Mouse (Mus musculus) lung, postnatal 4 days (tissue): ENCODE data around the gene Gramd2.
A peak's percentile ranks its signal among the peaks of the same experiment; 100 is the strongest.
"Not testable (repeated sequence)": the region's sequence is repeated elsewhere in the genome, so short reads cannot be mapped to it uniquely, and the experiment has no call there.

Source experiments
- DNase-seq, 2 experiments: peaks; one replicate each; pipeline ENCODE4 v3.0.0; 2021

Gramd2 gene

GRCm38 (mm10) chr9:59723791-59724442 is 44.0 kb downstream of the Gramd2 start:
- DNase-seq: peak; percentile 67 to 83

DNA sequence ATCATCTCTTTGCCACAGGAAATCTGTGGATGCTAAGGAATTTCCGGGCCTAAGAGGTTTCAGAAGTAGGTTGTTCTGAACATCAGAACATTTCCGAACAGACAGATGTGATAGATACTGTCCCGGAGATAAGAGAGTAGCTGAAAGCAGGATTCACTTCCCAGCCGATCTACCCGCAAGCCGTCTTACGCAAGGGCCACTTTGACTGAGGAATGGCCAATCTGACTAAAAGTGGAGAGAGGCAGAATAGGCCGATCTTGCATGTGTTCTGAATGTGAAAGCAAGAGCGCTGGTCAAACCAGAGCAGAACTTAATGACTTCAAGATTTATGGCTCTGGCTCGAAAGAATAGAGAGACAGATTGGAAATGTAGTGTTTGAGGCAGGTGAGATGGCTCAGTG is 45.6 kb downstream of the Gramd2 start:
- DNase-seq: peak in 1 of 2 experiments; percentile 22

DNA sequence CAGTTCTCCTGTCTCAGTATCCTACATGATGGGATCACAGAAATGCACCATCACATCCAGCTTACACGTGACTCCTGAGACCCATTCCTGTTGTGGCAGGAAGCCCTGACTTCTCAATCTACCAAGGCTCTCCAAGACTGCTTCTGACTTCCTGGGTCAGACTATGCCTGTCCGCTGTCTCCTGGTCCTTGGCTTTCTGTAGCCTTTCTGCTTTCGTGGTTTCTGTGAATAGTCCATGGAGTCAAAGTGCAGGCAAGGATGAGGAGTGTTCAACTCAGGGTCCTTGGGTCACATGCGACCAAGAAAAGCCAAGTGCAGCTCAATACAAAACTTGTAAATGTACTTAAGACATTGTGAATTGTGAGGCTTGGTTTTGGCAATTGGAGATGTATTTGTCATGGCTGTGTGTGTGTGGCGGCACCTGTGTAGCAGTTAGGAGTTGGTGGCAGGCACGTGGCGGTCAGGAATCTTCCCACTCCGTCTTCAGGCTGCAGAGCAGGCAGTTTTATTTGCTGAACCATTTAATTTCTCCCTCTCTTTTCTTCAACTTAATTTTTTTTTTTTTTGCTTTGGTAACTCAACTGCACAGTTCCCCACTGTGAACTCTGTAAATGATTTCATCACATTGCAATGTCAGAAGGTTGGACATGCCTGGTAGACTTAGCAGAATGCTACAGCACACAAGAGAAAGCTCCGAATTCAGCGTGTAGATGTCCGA is 47.8 kb downstream of the Gramd2 start:
- no peak for DNase-seq

DNA sequence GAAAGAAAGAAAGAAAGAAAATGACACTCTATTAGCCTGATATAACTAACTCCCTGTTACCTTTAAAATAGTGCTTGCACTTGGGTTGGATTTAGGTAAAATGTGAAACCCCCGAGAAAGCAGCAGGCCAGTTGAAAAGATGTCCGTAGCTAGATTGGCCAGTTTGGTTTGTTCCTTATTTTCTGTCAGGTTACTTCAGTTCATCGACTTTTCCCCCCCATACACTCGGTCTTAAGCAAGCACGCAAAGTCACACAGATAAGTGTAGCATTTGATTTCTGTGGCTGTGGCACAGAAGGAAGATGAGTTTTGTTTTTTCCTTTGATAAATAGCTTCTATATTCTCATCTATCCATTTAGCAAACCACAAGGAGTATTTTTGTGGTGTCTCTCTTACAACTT is 51.2 kb downstream of the Gramd2 start:
- DNase-seq: no peak

DNA sequence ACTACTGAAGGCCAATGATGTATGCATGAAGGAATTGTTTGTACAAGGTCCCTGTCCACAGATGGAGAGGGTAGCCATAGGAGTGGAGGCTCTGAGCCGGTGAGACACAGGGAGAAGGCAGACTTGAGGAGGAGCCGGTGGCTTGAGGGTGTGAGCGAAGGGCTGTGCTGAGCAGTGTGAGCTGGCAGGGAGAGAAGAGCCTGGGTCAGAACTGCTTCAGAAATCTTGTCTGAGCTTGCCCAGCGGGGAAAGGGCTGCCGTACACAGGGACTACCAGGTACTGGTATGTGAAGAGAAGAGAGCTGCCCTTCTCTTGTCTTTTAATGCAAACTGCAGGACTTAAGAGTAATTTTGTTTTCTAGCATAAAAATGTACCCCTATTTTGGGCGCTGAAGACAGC is 53.1 kb downstream of the Gramd2 start:
- DNase-seq: no peak

DNA sequence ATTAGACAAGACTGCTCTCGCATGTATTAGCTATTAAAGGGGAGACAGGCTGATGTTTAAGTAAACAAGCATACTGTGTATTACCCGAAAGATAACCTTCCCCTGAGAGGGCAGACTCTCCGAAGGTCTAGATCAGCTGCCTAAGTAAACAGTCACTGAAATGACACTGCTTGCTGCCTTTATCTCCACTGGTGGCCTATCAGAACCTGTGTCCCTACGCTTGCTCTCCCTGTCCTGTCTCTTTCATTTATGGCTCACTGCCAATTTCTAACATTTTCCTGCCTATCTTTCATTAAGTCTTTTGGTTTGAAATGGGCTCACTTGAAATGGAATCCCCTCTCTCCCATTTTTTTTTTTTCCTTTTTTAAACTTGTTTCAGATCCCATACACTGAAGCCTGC is 55.5 kb downstream of the Gramd2 start:
- no peak for DNase-seq

DNA sequence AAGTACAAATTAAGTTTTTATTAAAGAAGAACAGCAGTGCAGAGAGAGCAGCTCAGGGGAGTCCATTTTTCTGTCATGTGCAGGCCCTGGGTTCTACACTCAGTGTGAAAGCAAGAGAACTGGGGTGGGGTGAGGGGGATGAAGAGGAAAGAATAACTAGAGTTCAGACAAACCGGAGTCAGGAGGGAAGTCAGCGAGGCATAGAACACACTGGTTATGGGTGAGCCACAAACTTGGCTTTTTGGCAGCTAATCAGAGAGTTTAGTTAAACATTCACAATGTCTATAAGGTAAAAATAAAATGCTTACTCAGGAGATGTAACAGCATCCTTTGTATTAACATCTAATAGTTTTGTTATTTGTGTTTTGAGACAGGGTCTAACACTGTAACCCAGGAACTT is 60.6 kb downstream of the Gramd2 start:
- DNase-seq: no peak

DNA sequence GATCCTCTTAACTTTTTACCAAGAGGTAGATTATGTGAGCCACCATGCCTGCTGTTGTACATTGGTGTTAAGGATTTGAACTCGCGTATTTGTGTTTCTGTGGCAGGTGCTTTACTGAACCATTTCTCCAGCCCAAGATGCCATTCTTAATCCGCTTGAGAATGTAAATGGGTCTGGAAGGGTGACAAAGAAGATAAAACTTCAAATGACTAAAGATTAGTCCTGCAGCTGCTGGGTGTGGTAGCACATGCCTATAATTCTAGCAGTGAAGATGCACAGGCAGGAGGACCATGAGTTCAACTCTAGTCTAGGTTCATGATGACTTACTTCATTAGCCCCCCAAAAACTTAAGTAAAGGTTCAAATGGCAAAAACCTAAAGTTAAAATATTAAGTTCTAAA is 64.0 kb downstream of the Gramd2 start:
- DNase-seq: no peak

- no peak for DNase-seq
Measured at GRCm38 (mm10) chr9:59748387-59748786, 68.4 kb downstream of the Gramd2 start.

GRCm38 (mm10) chr9:59748969-59749368 is 69.0 kb downstream of the Gramd2 start:
- peak in 1 of 2 experiments; percentile 25 for DNase-seq

GRCm38 (mm10) chr9:59749581-59750265 is 69.8 kb downstream of the Gramd2 start:
- no peak for DNase-seq

DNA sequence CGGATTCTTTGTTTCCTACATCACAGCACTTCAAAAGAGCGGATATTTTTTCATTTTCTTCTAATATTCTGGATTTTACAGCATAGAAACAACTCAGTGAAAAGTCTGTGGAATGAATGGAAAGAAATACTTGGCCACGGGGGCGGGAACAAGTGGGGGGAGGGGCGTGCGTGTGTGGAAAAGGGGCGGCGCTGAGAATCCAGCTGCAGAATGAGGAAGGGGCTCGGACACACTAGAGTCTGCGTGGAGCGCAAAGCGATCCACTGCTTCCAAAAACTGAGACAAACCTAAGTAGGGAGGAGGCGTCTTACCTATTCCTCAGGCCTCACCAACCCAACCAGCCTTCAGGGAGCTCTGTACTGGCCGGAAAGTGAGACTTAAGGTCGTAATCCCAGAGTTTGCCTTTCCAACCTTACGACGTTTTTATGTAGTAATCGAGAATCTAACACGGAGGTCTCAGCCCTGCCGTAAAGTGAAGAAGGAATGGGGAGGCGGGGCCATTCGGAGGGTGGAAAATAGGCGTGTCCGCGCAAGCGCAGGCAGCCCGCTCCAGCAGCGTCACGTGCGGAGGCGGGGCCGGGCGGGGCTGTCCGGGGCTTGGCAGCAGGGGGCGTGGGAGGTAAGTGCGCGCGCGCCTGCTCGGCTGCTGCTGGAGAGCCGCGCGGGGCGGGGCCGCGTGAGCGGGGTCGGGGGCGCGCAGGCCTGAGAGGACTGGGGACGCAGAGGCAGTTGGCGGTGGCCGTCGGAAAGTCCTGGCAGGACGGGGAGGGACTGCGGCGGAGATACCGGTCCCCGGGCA is 70.5 kb downstream of the Gramd2 start, which contains the start of the genes Senp8 and Myo9a:
Gene Senp8, minus strand, starts transcription at position 444 of the 799 bp plus-strand sequence.
Gene Myo9a, plus strand, starts transcription at position 630 of the 799 bp plus-strand sequence.
- peak; percentile 99 to 100 for DNase-seq

GRCm38 (mm10) chr9:59751066-59751581 is 71.2 kb downstream of the Gramd2 start:
- peak; percentile 92 to 95 for DNase-seq

DNA sequence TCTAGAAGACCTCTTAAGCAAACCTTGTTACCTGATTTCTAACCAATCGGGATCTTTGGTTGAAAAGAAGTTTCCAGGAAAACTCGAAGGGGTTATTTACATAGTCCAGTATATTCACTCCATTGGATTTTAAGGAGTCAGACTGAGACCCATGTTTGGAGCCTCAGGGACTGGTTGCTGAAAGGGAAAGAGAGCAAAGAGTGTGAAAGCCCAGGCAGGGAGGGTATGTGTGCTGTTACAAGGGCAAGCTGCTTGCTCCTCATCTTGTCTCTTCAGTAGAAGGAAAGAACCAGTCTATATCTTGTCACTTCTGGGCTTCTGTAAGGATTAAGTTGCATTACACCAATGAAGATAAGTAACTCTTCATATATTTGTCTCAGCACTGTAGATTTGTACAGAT is 72.0 kb downstream of the Gramd2 start:
- no peak for DNase-seq

DNA sequence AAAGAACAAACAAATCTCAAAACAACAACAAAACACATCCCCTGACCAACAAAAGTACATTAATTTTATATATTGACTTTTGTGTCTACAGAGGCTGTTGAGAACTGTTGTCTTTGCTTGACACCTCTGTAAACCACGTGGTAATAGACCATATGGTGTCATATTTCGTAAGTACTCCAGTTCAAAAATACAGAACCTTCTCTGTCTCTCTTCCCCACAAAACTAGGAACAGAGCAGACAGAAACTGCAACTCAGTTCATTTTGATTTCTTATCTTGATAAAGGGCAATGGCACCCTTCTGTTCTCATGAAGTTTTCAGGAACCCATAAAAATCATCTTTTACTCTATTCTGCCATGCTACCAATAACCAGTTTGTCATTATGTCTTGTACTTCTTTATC is 75.3 kb downstream of the Gramd2 start:
- no peak for DNase-seq

GRCm38 (mm10) chr9:59757016-59757415 is 77.1 kb downstream of the Gramd2 start:
- DNase-seq: not testable (repeated sequence)

DNA sequence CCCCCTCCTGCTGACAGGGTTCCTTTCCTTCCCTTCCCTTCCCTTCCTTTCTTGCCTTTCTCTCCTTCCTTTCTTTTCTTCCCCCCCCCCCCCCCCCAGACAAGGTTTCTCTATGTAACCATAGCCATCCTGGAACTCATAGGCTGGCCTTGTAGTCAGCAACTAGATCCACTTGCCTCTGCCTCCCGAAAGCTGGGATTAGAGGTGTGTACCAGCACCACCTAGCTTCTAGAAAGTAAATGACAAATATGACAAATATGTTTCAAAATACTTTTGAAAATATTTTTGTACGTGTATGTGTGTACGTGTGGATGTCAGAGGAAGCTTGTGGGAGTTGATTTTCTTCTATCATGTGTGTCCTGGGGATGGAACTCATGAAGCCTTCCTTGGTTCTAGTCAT is 80.6 kb downstream of the Gramd2 start:
- DNase-seq: no peak

GRCm38 (mm10) chr9:59766966-59767461 is 87.1 kb downstream of the Gramd2 start:
- not testable (repeated sequence) for DNase-seq
